Mouse (Mus musculus): ENCODE measurements around the gene Gm44790. TPM values are rescaled to one million over a fixed set of nuclear protein-coding genes. Genes with fewer than 3 reads are reported as not detected.

Gene Gm44790
- polyA plus RNA-seq, 1 experiment from 2014 or later = not detected

Other genes with a start within 250 kb of the Gm44790 start
- 3.0 and 4.3 TPM in 2 replicates for gene Tgfa, start 231.4 kb upstream of the Gm44790 start, polyA plus RNA-seq (2016; fragmentation: Nextera tagmentation; extraction: Ambion mirVana)
- gene Fam136a, start 61.0 kb upstream of the Gm44790 start, polyA plus RNA-seq (2016; fragmentation: Nextera tagmentation; extraction: Ambion mirVana) = 118 and 131 TPM in 2 replicates
- gene Snrpg, start 55.4 kb upstream of the Gm44790 start, polyA plus RNA-seq (2016; fragmentation: Nextera tagmentation; extraction: Ambion mirVana) = 641 and 720 TPM in 2 replicates
- gene Pcyox1, start 29.5 kb upstream of the Gm44790 start, polyA plus RNA-seq (2016; fragmentation: Nextera tagmentation; extraction: Ambion mirVana) = 99.8 and 106 TPM in 2 replicates
- 337 and 341 TPM in 2 replicates for gene Tia1, start 22.4 kb upstream of the Gm44790 start, polyA plus RNA-seq (2016; fragmentation: Nextera tagmentation; extraction: Ambion mirVana)
- 30.4 and 30.6 TPM in 2 replicates for gene C87436, start 11.7 kb downstream of the Gm44790 start, polyA plus RNA-seq (2016; fragmentation: Nextera tagmentation; extraction: Ambion mirVana)
- gene Pcbp1, start 99.7 kb downstream of the Gm44790 start, polyA plus RNA-seq (2016; fragmentation: Nextera tagmentation; extraction: Ambion mirVana) = 497 and 562 TPM in 2 replicates
- gene Asprv1, start 201.5 kb downstream of the Gm44790 start, polyA plus RNA-seq (2016; fragmentation: Nextera tagmentation; extraction: Ambion mirVana) = 0.52 and 0.87 TPM in 2 replicates
- 23.8 and 26.8 TPM in 2 replicates for gene Mxd1, start 242.5 kb downstream of the Gm44790 start, polyA plus RNA-seq (2016; fragmentation: Nextera tagmentation; extraction: Ambion mirVana)